Mouse (Mus musculus) CH12.LX (cell line): Measurements from ENCODE around the gene BC017158.

ENCODE experiments used
- CHD2 ChIP-seq: IDR thresholded peaks from 2 replicates; pipeline ENCODE4 v1.6.1; 2011; ENCODE audit warnings: low read length, improper control_type of control experiment
- CTCF ChIP-seq, 2 experiments: IDR thresholded peaks in 1 of 2; conservative IDR thresholded peaks in 1 of 2; 2 replicates each; pipeline ENCODE4 v1.5.1; 2011 to 2012; ENCODE audit warnings: low read depth in 2 of 2, low read length in 2 of 2, improper control_type of control experiment in 1 of 2, inconsistent platforms in 1 of 2, mild to moderate bottlenecking in 1 of 2, moderate library complexity in 1 of 2
- EP300 ChIP-seq: IDR thresholded peaks from 2 replicates; pipeline ENCODE4 v1.6.1; 2011; ENCODE audit warnings: low read length, improper control_type of control experiment
- MAFK ChIP-seq: IDR thresholded peaks from 2 replicates; pipeline ENCODE4 v1.6.1; 2011; ENCODE audit warnings: low read length, improper control_type of control experiment; ENCODE audit not compliant: insufficient replicate concordance
- MAX ChIP-seq: IDR thresholded peaks from 2 replicates; pipeline ENCODE4 v1.6.1; 2011; ENCODE audit warnings: low read length, improper control_type of control experiment
- MEF2A ChIP-seq: IDR thresholded peaks from 2 replicates; pipeline ENCODE4 v1.6.1; 2014; ENCODE audit warnings: low read depth, mild to moderate bottlenecking, inconsistent platforms, low read length, improper control_type of control experiment, borderline replicate concordance
- POLR2A ChIP-seq: IDR thresholded peaks from 2 replicates; pipeline ENCODE4 v1.6.1; 2011; ENCODE audit warnings: low read depth, mild to moderate bottlenecking, improper control_type of control experiment, low read length
- SMC3 ChIP-seq: IDR thresholded peaks from 2 replicates; pipeline ENCODE4 v1.6.1; 2011; ENCODE audit warnings: low read depth, low read length, improper control_type of control experiment
- TBP ChIP-seq: conservative IDR thresholded peaks from 2 replicates; pipeline ENCODE4 v1.6.1; 2011; ENCODE audit warnings: low read depth, low read length, improper control_type of control experiment
- UBTF ChIP-seq: IDR thresholded peaks from 2 replicates; pipeline ENCODE4 v1.6.1; 2012; ENCODE audit warnings: low read depth, mild to moderate bottlenecking, inconsistent platforms, low read length, improper control_type of control experiment, moderate library complexity
- ZC3H11A ChIP-seq: IDR thresholded peaks from 2 replicates; pipeline ENCODE4 v1.6.1; 2012; ENCODE audit warnings: low read depth, mild to moderate bottlenecking, inconsistent platforms, low read length, improper control_type of control experiment
- ZNF384 ChIP-seq: IDR thresholded peaks from 2 replicates; pipeline ENCODE4 v1.6.1; 2012; ENCODE audit warnings: low read depth, low read length, improper control_type of control experiment, inconsistent platforms

DNA sequence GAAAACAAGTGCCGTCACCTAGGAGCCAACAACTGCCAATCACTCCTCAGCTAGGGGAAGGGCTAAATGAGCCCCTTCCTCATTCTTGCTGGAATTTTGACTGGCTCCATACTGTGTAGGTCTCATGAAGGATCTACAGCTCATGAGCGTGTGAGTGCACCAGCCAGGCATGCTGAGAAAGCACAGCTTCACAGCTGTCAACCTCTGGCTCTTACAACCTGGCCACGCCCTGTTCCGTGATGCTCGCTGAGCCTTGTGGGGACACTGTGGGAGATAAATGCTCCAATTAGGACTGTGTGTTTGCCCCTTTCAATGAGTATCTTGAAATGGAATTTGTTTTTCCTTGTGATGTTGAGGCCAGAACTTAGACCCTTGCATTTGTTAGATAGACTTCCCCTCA, 48.0 kb downstream of the BC017158 start:
- TF ChIP-seq CTCF (conservative IDR thresholded peaks at IDR 0.05 in 1 of 2, IDR thresholded peaks at IDR 0.05 in 1 of 2; ENCODE audit: low read depth in 2 of 2, low read length in 2 of 2) (no peak), POLR2A (no peak), CHD2 (no peak), MEF2A (no peak), MAFK (no peak), MAX (no peak), UBTF (no peak), SMC3 (no peak), ZNF384 (no peak), TBP (no peak), EP300 (no peak), ZC3H11A (no peak)
